Mouse (Mus musculus) layer of hippocampus, adult 11-12 months (tissue): Measurements from ENCODE around the gene Prdm16.

ENCODE experiments used
- DNase-seq: peaks from one replicate; pipeline ENCODE4 v3.0.0; 2022; ENCODE audit warnings: low spot score

Prdm16 gene

GRCm38 (mm10) chr4:154639591-154640442 is 3.1 kb upstream of the Prdm16 start:
- no peak for DNase-seq

- no peak for DNase-seq
Observed at GRCm38 (mm10) chr4:154639126-154639525, 2.5 kb upstream of the Prdm16 start.

DNA sequence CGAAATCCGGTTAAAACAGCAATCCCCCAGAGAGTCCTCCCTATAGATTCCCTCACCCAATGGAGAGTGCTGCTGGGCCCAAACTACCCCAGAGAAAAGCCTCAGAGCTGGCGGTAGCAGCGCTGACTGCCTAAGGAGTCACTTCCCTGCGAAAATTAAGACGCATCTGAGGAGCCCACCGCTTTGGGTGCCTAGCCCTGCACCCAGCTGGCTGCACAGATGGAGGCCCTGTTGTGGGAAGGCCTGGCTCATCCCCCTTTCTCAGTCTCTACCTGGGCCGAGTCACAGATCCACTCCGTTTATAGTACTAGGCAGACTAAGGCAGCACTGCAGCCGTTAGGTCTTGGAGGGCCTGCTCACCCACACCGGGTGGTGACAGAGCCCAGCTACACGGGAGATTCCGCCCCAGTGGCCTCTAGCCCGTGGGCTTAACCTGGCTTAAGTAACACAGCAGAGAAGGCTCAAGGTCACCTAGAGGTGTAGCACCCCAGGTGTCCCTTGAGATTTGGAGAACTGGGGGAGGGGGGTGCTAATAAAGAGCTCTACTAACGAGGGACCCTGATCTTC is 1.7 kb upstream of the Prdm16 start:
- no peak for DNase-seq

GRCm38 (mm10) chr4:154637468-154638319 is 1.0 kb upstream of the Prdm16 start:
- no peak for DNase-seq

- DNase-seq = no peak
Observed at GRCm38 (mm10) chr4:154636053-154636433, 630 bp downstream of the Prdm16 start.

DNA sequence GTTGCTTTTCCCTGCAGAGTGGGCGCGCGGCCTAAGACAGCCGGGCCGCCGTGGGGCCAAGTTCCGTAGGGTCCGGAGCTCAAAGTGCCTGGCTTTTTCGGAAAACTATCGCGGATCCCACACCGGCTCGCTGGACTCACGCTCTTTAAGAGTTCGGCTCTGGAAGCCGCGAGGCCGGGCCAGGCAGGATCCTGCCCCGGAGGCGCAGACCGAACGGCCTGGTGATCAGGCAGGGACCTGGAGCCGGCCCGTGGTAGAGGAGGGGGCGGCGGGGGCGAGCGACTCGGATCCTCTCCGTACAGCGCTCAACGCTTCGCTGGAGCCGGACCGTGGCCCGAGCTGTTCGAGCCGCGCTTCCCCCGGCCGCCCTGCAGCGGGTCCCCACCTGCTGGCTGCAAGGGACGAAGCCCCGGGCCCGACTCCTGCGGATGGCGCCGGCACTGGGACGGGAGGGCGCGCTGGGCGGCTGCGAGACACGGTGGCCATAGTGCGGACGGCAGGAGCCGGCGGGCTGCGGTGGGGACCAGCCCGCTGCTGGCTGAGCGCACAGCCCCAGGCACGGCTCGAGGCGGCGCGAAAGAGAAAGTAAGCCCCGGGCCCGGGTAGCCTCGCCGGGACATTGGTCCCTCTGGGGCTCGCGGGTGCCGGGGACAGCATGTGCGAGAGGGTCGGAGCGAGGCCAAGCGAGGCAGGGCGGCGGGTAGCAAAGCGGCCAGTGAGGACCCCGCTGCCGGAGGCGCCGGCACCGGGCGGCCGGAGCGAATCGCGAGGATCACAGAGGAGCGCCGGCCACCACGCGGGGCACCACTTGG is 1.2 kb downstream of the Prdm16 start:
- DNase-seq = no peak

DNA sequence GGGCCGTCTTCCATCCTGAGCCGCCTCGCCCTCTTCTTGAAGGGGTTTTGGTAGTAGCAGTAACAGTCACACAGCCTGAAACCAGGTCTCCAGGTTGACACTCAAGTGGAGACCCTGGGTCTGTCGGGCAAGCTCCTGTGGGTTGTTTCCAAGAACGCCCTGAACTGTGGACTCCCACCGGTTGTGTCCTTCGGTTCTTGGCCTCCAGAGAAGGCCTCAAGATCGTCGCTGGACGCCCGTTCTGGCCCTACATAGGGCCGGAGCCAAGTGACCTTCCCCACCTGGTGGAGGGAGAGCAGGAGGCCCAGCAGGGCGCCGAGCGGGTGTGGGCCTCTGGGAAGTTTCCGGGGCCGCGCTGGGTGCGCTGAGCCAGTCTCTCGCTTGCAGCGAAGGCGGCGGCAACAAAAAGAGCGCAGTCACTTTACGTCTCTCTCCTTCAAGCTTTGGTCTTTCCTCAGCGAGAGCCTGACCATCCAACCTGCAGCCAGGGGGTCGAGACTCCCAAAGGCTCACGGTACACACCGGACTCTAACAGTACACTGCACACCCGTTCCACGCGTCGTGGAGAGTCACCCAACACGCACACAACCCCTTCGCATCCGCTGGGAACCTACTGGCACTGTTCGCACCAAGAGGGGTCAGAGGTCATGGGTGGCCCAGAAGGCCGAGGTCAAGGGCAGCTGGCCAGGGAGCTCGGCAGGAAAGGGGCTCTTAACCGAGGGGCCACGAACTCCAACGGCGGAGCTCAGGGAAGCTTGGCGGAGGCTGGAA is 2.0 kb downstream of the Prdm16 start:
- DNase-seq = no peak

GRCm38 (mm10) chr4:154634001-154634400 is 2.7 kb downstream of the Prdm16 start:
- no peak for DNase-seq

- no peak for DNase-seq
Observed at GRCm38 (mm10) chr4:154632800-154633764, 3.6 kb downstream of the Prdm16 start.

- DNase-seq = no peak
Observed at GRCm38 (mm10) chr4:154630763-154631162, 5.9 kb downstream of the Prdm16 start.

DNA sequence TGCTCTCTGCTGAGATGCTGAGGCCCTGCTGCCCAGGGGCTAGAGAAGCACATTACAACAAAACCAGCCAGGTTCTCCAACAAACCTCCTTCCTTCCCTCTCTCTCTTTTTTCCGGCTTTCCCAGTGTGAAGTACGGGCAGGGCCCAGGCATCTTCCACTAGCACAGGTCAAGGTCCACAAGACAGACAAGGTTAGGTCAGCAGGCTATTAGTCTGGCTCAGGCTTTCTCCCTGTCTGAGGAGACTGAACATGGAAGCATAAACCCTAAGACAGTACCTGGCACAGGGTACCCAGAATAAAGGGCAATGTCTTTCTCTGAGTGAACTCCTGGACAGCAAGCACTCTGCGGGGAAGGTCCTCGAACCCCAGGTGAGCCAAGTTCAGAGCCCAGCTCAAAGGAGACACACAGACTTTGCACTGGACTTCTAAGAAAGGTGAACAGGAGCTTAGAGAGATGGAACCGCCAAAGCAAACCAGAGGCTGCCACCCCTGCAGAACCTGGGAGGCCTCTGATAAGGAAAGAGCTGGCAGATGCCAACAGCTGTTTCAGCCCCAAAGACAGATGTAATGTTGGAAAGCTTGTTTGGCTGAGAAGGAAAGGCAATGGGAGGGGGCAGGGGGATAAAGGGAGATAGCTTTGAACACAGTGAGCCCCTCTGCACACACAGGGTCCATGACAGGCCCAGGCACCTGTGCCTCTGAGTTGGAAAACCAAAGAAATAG is 9.1 kb downstream of the Prdm16 start:
- no peak for DNase-seq

GRCm38 (mm10) chr4:154626282-154626681 is 10.4 kb downstream of the Prdm16 start:
- no peak for DNase-seq

- DNase-seq = no peak
Observed at GRCm38 (mm10) chr4:154625710-154626109, 11.0 kb downstream of the Prdm16 start.

DNA sequence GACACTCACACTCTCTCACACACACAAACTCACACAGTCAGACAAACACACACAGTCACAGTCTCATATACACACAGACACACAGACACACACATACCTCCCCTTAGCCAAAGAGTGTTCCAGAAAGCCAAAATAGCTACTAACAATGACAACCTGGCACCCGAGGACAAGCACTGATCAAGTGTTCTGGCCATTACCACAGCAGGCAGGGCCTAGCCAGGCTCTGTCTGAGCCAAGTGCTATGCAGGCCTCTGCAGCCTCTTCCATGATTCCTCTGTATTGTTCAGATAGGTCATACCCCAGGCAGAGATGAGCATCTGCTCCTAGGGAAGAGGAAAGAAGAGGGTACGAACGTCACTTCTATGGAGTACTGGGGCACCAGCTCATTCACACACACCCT is 13.4 kb downstream of the Prdm16 start:
- no peak for DNase-seq

- DNase-seq = no peak
Observed at GRCm38 (mm10) chr4:154622521-154622920, 14.2 kb downstream of the Prdm16 start.

- DNase-seq = no peak
Observed at GRCm38 (mm10) chr4:154611167-154611566, 25.5 kb downstream of the Prdm16 start.

- DNase-seq = no peak
Observed at GRCm38 (mm10) chr4:154607724-154608123, 28.9 kb downstream of the Prdm16 start.

DNA sequence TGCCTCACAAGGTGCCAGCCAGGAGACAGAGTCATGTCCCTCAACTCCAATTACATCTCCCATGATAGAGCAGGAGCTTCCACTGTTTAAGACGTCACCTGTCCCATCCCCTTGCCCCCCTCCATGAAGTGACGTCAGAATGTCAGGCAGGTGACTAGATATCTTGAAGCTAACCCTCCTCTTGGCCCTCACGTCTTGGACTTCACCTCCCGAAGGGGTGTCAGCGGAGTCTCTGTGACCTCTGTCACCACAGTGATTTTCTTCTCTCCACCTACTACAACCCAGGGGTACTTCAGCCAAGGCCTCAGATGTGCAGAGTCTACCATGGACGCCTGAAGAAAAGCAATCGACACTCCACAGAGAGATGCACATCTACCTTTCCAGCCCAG is 32.2 kb downstream of the Prdm16 start:
- no peak for DNase-seq
